Mouse (Mus musculus) heart, embryonic 11.5 days (tissue): ENCODE measurements around the gene Creb3l2. TPM values are rescaled to one million over a fixed set of nuclear protein-coding genes. Genes with fewer than 3 reads are reported as not detected.

Experiments used
- ATAC-seq: fragments of 200-750 bp; cut with Nextera tagmentation; replicated peaks from 2 replicates; pipeline ENCODE4 v1.8.0; 2017; ENCODE audit warnings: moderate library complexity; ENCODE audit not compliant: insufficient number of reproducible peaks, low FRiP score, low TSS enrichment
- H3K27ac ChIP-seq: fragments of 300-500 bp; sonication (generic); 2 replicates; pipeline ENCODE4 v1.5.1; 2014; ENCODE audit warnings: mild to moderate bottlenecking, low read depth, low read length
- H3K27me3 ChIP-seq: fragments of 300-500 bp; sonication (generic); 2 replicates; pipeline ENCODE4 v1.6.1; 2014; ENCODE audit warnings: mild to moderate bottlenecking, low read length, mixed read lengths; ENCODE audit not compliant: control insufficient read depth, insufficient read depth
- H3K36me3 ChIP-seq: fragments of 300-500 bp; sonication (generic); 2 replicates; pipeline ENCODE4 v1.6.1; 2014; ENCODE audit warnings: mild to moderate bottlenecking, low read length, moderate library complexity, mixed read lengths; ENCODE audit not compliant: control insufficient read depth, insufficient read depth
- H3K4me1 ChIP-seq: fragments of 300-500 bp; sonication (generic); 2 replicates; pipeline ENCODE4 v1.6.1; 2014; ENCODE audit warnings: low read length; ENCODE audit not compliant: control insufficient read depth, insufficient read depth
- H3K4me2 ChIP-seq: fragments of 300-500 bp; sonication (generic); 2 replicates; pipeline ENCODE4 v1.6.1; 2014; ENCODE audit warnings: mild to moderate bottlenecking, moderate library complexity
- H3K4me3 ChIP-seq: fragments of 300-500 bp; sonication (generic); 2 replicates; pipeline ENCODE4 v1.5.1; 2014; ENCODE audit warnings: low read depth, low read length
- H3K9ac ChIP-seq: fragments of 300-500 bp; sonication (generic); 2 replicates; pipeline ENCODE4 v1.6.1; 2014; ENCODE audit warnings: mild to moderate bottlenecking, low read depth, low read length, moderate library complexity
- H3K9me3 ChIP-seq: fragments of 300-500 bp; sonication (generic); replicated peaks from 2 replicates; pipeline ENCODE4 v1.6.1; 2016; ENCODE audit warnings: low read length; ENCODE audit not compliant: control insufficient read depth
- WGBS: fragments of 180-500 bp; shearing (Covaris S2); extraction: QIAGEN DNeasy Blood & Tissue Kit; methylation state at CpG from one replicate; pipeline ENCODE4 v1.1.7; 2014; ENCODE audit not compliant: insufficient replicate concordance; 5-methylcytosine and 5-hydroxymethylcytosine counted together
- polyA plus RNA-seq: library from polyadenylated mRNA; unstranded; fragments of >200 nt; fragmentation: Nextera tagmentation; extraction: Ambion mirVana; gene quantifications from 2 replicates; pipeline ENCODE4 v1.2.1, GENCODE M21; 2014

Gene Creb3l2
- polyA plus RNA-seq, 1 experiment from 2014 or later: 42.9 TPM

GRCm38 (mm10) chr6:37332846-37333245, 109.1 kb downstream of the Creb3l2 start:
- no peak for ATAC-seq
- Histone ChIP-seq H3K27ac (no peak overlapping the region), H3K4me3 (no peak overlapping the region), H3K9me3 (no peaks in the 10 kb centered on the region), H3K9ac (no peak overlapping the region), H3K4me2 (no peak overlapping the region), H3K4me1 (peaks cover 35% of the 10 kb centered on the region), H3K36me3 (peaks cover 33% of the 10 kb centered on the region), H3K27me3 (no peaks in the 10 kb centered on the region)
- WGBS: 84% methylated on average over 10 of the region's 10 CpGs

- Histone ChIP-seq H3K4me2 (no peak overlapping the region), H3K36me3 (peaks cover 23% of the 10 kb centered on the region), H3K4me3 (no peak overlapping the region), H3K9me3 (no peaks in the 10 kb centered on the region), H3K9ac (peak overlapping the region; percentile 36; the same call in 1 of the 2 replicates), H3K27me3 (no peaks in the 10 kb centered on the region), H3K27ac (peak overlapping the region; percentile 74), H3K4me1 (peaks cover 29% of the 10 kb centered on the region)
- ATAC-seq: peak; percentile 71
- WGBS: 47% methylated on average over 5 of the region's 5 CpGs
These were observed 111.8 kb downstream of the Creb3l2 start for GRCm38 (mm10) chr6:37329901-37330864.

- Histone ChIP-seq H3K27me3 (no peaks in the 10 kb centered on the region), H3K4me3 (no peak overlapping the region), H3K4me2 (no peak overlapping the region), H3K9ac (no peak overlapping the region), H3K9me3 (no peaks in the 10 kb centered on the region), H3K4me1 (peaks cover 29% of the 10 kb centered on the region), H3K36me3 (peaks cover 23% of the 10 kb centered on the region), H3K27ac (peak overlapping the region; percentile 74)
- ATAC-seq: no peak
- WGBS: 55% methylated on average over 3 of the region's 3 CpGs
These were observed 112.6 kb downstream of the Creb3l2 start for GRCm38 (mm10) chr6:37329376-37329775.

- H3K36me3 ChIP-seq: peaks cover 16% of the 10 kb centered on the region
- peak overlapping the region; percentile 74 for H3K27ac ChIP-seq
- peaks cover 29% of the 10 kb centered on the region for H3K4me1 ChIP-seq
- ATAC-seq: no peak
- no peak overlapping the region for H3K4me3 ChIP-seq
- H3K4me2 ChIP-seq: no peak overlapping the region
- WGBS: 44% methylated on average over 7 of the region's 7 CpGs
- H3K9me3 ChIP-seq: no peaks in the 10 kb centered on the region
- H3K27me3 ChIP-seq: no peaks in the 10 kb centered on the region
- no peak overlapping the region; the same call in 1 of the 2 replicates for H3K9ac ChIP-seq
These were observed 113.3 kb downstream of the Creb3l2 start for GRCm38 (mm10) chr6:37328671-37329070.

GRCm38 (mm10) chr6:37327519-37327918, 114.4 kb downstream of the Creb3l2 start:
- Histone ChIP-seq H3K4me2 (no peak overlapping the region), H3K36me3 (peaks cover 12% of the 10 kb centered on the region), H3K27me3 (no peaks in the 10 kb centered on the region), H3K4me1 (peaks cover 29% of the 10 kb centered on the region), H3K9me3 (no peaks in the 10 kb centered on the region), H3K4me3 (no peak overlapping the region), H3K27ac (0 out of 2 replicates have a peak overlapping the region, but pooled peaks have one; percentile 25), H3K9ac (no peak overlapping the region)
- WGBS: 61% methylated on average over 6 of the region's 6 CpGs
- no peak for ATAC-seq

- Histone ChIP-seq H3K36me3 (peaks cover 4% of the 10 kb centered on the region), H3K27ac (0 out of 2 replicates have a peak overlapping the region, but pooled peaks have one; percentile 12), H3K9me3 (no peaks in the 10 kb centered on the region), H3K4me2 (no peak overlapping the region), H3K9ac (no peak overlapping the region), H3K27me3 (no peaks in the 10 kb centered on the region), H3K4me1 (peaks cover 23% of the 10 kb centered on the region), H3K4me3 (no peak overlapping the region)
- 43% methylated on average over 8 of the region's 8 CpGs for WGBS
- ATAC-seq: no peak
These were observed 115.4 kb downstream of the Creb3l2 start for GRCm38 (mm10) chr6:37326603-37326955.

- H3K27me3 ChIP-seq: no peaks in the 10 kb centered on the region
- 0 out of 2 replicates have a peak, but pooled peaks cover 3% of the 10 kb centered on the region for H3K36me3 ChIP-seq
- WGBS: 88% methylated on average over 9 of the region's 9 CpGs
- no peaks in the 10 kb centered on the region for H3K9me3 ChIP-seq
- no peak overlapping the region for H3K4me2 ChIP-seq
- H3K9ac ChIP-seq: no peak overlapping the region
- no peak for ATAC-seq
- H3K4me1 ChIP-seq: peaks cover 19% of the 10 kb centered on the region
- no peak overlapping the region for H3K4me3 ChIP-seq
- H3K27ac ChIP-seq: 0 out of 2 replicates have a peak overlapping the region, but pooled peaks have one; percentile 12
These were observed 115.9 kb downstream of the Creb3l2 start for GRCm38 (mm10) chr6:37325906-37326602.

GRCm38 (mm10) chr6:37325076-37325475, 116.9 kb downstream of the Creb3l2 start:
- Histone ChIP-seq H3K4me2 (no peak overlapping the region), H3K4me3 (no peak overlapping the region), H3K27ac (no peak overlapping the region), H3K27me3 (no peaks in the 10 kb centered on the region), H3K9me3 (no peaks in the 10 kb centered on the region), H3K9ac (no peak overlapping the region), H3K4me1 (peaks cover 12% of the 10 kb centered on the region), H3K36me3 (0 out of 2 replicates have a peak, but pooled peaks cover 2% of the 10 kb centered on the region)
- no peak for ATAC-seq
- WGBS: 76% methylated on average over 3 of the region's 3 CpGs
